Mouse (Mus musculus) embryo, embryonic 9.5 days (tissue): Measurements from ENCODE around the gene Adamtsl5.

Experiments used
- DNase-seq: peaks from one replicate; pipeline ENCODE4 v3.0.0-alpha.2; 2017; ENCODE audit errors: extremely low spot score

The Adamtsl5 gene

GRCm38 (mm10) chr10:80348244-80348781, at the start of gene Adamtsl5:
Adamtsl5 (minus strand) TSS chr10:80348412.
- peak; percentile 74 for DNase-seq

GRCm38 (mm10) chr10:80397524-80398173, 49.4 kb upstream of the Adamtsl5 start:
- DNase-seq = no peak

DNA sequence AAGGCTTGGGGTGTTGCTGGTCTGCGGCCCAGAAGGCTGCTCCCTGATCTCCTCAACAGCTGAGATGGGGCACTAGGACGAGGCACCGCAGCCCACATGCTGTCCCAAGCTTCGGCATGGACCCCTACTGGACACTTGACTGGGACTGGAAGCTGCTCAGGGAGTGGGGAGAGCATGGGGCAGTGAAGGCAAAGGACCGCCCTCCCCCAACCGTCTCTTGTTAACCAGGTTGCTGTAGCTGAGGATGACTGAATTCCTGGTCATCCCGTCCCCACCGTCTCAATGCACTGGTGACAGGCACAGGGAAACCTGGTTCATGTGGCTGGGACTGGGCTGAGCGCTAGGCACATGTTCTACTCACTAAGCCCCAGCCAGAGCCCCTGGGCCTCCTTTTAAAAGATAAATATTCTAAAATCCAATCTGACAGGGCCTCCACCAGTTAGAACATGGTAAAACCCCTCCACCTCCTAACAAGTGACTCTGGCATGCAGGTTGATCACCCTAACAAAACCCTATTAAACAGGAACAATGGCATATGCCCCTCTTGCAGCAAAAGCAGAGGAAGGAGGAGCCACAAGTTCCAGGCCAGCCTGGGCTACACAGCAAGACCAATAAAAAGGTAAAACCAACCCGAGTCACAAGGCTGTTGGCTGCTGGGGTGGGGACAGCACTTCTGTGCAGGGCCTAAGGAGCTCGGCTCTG, 48.8 kb upstream of the Adamtsl5 start:
- DNase-seq = no peak

DNA sequence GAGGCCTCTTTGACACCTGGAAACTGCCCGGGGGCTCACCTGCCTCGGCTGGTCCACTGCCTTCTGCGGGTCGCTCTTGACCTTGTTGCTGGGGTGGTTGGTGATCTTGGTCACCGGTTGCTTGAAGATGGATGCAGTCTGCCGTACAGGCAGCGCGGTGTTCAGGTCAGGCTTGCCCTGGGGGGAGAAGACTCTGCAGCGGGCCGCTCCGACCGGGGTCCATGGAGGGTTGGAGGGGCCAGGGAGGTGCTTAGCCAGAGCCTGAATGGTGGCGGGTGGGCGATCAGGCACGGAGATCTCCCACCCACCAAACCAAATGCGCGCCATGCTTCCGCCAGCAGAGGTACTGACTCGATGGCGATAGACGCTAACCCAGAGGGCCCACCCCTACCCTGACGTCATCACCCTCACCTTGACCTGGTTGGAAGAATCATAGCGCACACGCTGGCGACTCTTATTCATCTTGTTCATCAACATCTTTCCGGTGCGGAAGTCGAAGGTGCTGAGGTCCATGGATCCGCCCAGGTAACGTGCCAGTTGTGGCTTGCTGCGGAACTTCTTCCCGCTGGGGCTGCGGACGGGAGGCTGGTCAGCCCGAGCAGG, 46.9 kb upstream of the Adamtsl5 start:
- DNase-seq = no peak

DNA sequence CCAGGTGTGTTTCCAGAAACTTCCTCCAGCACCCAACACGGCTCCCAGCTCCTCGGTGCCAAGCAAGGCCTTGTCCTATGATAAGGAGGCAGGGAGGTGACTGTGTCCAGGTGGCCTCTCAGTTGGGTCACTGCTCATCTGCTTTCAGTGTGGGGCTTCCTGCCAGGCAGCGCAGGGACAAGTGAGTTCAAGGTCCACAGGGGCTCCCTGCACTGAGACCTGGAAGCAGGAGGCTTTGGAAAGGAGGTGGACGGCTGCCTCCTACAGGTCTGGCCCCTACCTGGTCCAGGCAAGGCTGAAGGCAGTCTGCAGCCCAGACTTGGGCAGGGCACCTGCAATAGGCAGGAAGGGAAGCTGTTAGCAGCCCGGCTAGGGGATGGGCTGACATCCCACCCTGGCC, 44.5 kb upstream of the Adamtsl5 start:
- no peak for DNase-seq

DNA sequence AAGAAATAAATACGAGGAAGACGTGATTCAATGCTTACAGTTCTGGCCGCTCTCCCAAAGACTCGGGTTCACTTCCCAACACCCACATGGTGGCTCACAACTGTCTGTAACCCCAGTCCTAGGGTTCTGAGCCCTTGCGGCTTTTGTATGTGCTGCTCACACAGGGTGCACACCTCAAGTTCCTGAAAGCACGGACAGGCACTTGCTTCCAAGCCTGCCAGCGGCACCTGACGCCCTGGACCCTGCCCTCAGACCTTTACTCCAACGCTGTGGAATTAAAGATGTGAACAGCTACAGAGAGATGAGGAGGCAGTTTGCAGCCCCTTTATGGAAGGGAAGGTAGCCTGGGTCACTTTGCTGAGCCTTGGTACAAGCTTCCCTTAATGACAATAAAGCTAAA, 42.5 kb upstream of the Adamtsl5 start:
- no peak for DNase-seq

GRCm38 (mm10) chr10:80389185-80389708, 41.0 kb upstream of the Adamtsl5 start:
- no peak for DNase-seq

GRCm38 (mm10) chr10:80388731-80389130, 40.5 kb upstream of the Adamtsl5 start:
- no peak for DNase-seq

DNA sequence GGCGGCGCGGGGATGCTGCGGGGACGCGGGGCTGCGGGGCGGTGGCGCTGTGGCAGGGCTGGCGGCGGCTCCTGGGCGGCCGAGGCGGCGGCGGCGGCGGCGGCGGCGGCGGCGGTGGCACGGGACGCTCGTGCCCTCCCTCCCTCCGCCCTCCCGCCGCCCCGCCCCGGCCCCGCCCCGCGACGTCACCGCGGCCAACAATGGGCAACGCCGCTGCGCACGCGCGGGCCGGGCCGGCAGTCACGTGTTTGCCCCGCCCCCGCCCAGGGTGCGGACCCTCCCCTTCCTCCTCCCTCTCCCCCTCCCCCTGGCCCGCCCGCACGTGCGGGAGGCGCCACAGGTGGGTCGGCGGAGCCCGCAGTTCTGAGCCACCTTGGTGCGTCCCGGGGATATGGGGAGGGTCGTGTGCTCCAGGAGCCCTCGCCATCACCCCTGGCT, 39.3 kb upstream of the Adamtsl5 start, which contains the start of gene Mex3d:
TSS of gene Mex3d (minus strand) at position 138 of the 438 bp plus-strand sequence.
- DNase-seq = peak; percentile 92

GRCm38 (mm10) chr10:80386735-80387471, 38.7 kb upstream of the Adamtsl5 start:
- DNase-seq = no peak

DNA sequence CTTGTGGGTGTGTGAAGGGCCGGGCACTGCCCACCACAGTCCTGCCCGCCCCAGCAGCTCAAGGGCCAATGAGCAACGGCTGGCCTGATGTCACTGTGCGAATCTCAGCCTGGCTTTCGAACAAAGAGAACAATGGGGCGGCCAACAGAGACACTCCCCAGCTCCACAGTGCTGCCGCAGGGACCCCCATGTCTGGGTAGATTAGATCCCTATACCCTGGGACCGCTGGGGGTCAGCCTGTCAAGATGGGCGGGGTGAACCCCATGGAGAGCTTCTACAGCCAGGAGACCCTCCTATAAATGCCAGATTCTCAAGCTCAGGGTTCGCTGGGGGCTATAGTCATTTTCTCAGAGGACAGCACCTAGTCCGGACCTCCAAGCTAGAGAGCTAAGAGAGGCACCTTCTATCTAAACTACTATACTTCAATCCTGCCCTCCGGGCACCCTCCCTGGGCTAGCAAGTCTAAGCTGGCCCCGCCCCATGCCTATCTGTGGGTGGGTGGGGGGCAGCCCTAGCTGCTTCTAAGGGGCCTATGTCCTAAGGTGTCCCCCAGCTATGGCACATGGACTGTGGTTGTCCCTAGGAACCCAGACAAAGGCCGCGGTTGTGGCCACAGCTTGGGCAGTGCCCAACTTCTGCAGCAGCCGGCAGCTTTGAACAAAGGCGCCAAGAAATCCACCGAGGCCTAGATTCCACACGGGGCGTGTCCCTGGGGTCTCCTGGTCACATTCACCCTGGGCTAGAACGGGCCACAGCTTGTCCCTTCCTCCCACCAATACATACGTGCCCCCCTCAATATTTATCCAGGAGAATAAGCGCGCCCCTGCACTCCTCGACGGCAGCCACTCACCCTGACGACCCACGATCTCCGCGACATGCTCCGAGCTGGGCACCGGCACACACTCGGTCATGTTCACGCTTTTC, 37.9 kb upstream of the Adamtsl5 start:
- peak; percentile 77 for DNase-seq

- DNase-seq = no peak
Observed at GRCm38 (mm10) chr10:80385310-80385709, 37.1 kb upstream of the Adamtsl5 start.

- no peak for DNase-seq
Observed at GRCm38 (mm10) chr10:80384709-80385108, 36.5 kb upstream of the Adamtsl5 start.

GRCm38 (mm10) chr10:80384115-80384639, 36.0 kb upstream of the Adamtsl5 start:
- no peak for DNase-seq

GRCm38 (mm10) chr10:80383431-80383830, 35.2 kb upstream of the Adamtsl5 start:
- DNase-seq = no peak

GRCm38 (mm10) chr10:80382641-80383365, 34.6 kb upstream of the Adamtsl5 start:
- DNase-seq = no peak

GRCm38 (mm10) chr10:80377716-80378115, 29.5 kb upstream of the Adamtsl5 start:
- no peak for DNase-seq

- DNase-seq = peak; percentile 90
Observed at GRCm38 (mm10) chr10:80376160-80376559, 27.9 kb upstream of the Adamtsl5 start.

DNA sequence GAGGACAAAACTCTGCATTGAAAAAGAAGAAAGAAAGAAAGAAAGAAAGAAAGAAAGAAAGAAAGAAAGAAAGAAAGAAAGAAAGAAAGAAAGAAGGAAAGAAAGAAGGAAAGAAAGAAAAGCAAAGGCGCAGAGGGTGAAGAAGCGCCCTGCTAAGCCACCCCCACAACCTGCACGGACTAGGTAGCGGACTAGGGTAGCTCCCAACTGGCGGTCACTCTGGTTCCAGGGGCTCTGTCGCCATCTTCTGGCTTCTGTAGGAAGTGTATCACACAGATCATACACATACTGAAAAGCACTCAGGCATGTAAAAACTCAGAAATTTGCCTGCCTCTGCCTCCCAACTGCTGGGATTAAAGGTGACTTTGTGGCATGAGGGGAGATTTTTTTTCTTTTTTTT, 25.9 kb upstream of the Adamtsl5 start:
- peak; percentile 51 for DNase-seq

GRCm38 (mm10) chr10:80372706-80373105, 24.5 kb upstream of the Adamtsl5 start:
- no peak for DNase-seq
